Mouse (Mus musculus) liver, adult (tissue): ENCODE measurements around the gene P4hb.

Experiments
- GATA4 ChIP-seq: IDR thresholded peaks from 2 replicates; pipeline ENCODE4 v1.6.1; 2014; ENCODE audit warnings: mild to moderate bottlenecking, low read length; ENCODE audit not compliant: insufficient replicate concordance

The P4hb gene

GRCm38 (mm10) chr11:120572752-120573584 is at the start of gene P4hb:
Gene P4hb (minus strand): TSS chr11:120573253.
- no peak for TF ChIP-seq GATA4

GRCm38 (mm10) chr11:120622805-120623204 is 49.8 kb upstream of the P4hb start:
- no peak for TF ChIP-seq GATA4

- no peak for TF ChIP-seq GATA4
These were observed 47.1 kb upstream of the P4hb start for GRCm38 (mm10) chr11:120620195-120620594.

DNA sequence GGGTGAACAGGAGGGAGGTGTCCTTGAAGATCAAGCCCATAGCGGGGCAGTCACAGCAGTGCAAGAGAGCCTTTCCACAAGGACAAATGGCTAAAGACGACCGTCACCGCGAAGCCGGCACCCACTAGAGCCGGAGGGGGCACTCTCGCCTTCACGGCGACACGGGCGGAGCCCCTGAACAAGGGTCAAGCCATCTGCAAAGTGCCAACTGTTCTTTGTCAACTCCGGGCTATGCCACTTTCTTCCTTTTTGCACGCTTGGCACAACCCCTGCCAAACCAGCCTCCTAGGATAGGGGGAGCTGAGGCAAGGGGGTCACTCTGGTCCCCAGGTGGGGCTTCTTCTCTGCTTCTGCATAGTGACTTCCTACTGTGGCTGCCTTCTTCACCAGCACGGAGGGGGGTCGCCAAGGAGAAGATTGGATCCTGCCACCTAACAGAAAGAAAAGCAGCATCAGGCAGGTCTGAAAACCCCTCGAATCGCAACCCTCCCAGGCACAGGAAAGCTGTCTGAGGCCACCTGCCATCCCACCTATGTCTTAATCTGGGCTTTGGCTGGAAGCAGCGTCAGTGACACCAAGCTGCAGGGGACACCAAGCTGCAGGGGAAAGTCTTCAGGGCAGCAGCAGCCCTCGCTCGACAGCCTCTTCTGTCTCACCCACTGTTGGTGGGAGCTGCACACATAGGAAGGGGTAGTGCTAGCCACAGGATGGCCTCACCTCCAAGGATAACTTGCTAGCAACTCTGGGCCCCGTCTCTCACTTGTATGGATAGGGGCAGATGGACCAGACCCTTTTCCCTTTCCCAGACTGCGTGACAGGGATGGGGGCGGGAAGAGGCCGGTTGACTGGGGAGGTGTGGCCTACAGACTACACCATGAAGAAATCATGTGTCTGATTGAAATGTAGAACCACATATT is 45.8 kb upstream of the P4hb start:
- no peak for TF ChIP-seq GATA4

DNA sequence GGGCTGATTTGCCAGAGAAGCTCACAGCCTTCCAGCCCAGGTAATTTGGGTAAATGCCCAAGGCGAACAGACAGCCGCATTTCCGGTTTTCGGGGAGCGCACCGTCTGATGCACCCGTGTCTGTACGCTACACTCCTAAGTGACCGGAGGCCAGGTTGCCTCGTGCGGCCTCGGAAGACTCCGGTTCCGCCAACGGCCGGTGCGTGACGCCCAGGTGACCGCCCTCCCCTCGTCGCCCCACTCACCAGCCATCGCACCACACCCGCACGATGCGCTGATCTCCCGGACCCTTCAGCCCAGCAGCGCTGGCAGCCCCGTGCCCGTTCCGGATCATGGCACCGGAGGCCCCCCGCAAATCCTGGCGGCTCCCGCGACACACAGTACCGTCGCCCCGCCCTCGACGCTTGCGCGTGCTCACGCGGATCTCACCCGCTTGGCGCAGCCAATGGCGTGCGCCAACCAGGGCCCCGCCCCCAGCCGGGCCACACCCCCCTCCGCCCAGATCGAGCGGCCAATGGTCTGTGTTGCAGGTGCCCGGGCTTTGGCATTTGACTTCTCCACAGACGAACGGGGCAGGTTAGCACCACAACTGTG is 44.6 kb upstream of the P4hb start, which contains the start of gene Pcyt2:
Gene Pcyt2, minus strand, starts transcription at position 418 of the 594 bp plus-strand sequence.
- TF ChIP-seq GATA4: no peak

DNA sequence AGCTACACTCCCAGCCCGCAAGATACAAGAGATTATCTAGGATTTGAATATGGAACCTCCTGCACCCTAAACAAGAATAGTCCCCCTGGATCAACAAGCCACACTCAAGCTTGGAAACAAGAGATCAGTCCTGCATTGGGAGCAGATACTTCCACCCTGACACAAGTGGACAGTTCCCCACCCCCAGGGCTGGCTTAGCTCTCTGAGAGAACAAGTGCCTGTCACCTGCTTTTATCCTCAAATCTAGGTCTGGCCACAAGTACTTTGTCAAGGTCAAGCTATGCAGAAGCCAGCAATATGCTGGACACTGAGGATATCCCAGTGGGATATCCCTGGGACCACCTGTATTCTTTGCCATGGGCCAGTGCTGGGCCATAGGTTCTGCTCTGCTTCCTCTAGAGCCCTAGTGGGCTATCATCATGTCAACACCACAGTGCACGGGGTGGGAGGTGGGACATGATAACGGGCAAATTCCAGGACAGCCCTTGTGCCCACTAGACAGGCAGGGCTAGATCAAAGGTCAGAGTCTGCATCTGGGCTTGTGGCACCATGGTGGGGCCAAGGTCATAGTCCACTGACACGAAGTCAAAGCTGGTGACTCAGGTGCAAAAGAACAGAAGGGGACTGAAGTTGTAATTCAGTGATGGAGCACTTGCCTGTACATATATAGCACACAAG is 43.7 kb upstream of the P4hb start:
- TF ChIP-seq GATA4: 0 out of 2 replicates have a peak, but pooled peaks have one; percentile 31

DNA sequence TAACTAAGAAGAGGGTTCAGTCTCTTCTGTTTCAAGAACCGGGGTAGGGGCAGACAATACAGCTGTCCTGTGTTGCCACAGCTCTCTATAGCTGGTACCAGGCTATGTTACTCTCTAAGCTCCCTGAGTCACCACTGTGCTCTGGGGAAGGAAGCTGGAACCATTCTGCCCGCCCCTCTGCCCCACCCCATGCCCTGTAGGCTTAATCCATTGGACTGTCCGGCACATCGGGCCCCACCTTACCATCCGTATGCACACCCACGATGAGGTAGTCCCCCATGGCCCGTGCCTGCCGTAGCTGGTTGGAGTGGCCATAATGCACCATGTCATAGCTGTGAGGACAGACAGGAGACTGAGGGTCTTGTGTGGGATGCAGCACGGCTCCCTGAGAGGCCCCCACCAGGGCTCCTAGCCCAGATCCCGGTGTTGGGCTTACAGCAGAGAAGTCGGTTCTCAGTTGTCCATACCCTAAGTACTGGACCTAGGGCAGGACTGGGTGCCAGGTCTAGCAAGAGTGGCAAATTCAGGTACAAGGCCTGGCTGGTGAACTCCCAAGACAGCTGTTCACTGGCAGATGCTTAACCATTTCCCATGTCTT is 42.7 kb upstream of the P4hb start:
- no peak for TF ChIP-seq GATA4

GRCm38 (mm10) chr11:120615167-120615566 is 42.1 kb upstream of the P4hb start:
- no peak for TF ChIP-seq GATA4

DNA sequence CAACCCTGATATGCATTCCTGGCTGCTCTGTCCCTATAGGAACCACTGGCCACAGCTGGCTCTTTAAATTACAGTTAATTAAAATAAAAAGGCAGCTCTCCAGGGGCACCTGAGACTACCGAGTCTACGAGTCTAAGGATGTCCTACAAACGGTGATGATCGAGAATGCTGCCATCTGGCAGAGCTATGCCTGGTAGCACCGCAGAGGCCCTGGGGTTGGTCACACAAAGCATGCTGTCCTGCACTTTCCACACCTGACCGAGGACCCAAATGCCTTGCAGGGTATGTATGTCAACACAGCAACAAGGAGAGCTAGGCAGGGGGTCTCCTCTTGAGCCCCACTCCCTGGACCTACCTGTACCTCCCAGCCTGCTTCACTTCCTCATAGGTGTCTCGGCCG is 40.9 kb upstream of the P4hb start:
- no peak for TF ChIP-seq GATA4

DNA sequence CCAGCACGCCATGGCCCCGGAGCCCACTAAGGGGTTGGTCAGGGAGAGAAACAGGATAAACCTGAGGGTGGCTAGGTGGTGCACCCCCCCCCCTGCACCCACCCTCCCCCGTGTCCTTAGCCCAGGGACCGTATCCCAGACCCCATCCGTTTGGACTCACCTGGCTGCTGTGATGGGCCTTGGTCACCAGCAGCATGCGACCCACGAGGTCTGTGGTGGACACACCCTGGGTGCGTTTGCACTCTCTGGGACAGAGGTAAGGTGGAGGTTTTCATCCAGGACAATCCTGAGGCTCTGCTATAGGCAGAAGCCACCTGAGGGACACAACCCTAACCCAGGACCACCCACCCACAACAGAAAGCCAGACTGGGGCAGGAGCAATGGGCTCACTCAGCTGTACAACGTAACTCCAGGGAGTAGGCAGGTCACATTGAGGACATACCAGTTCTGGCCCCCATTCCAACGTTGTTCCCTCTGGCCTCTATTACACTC is 40.5 kb upstream of the P4hb start:
- TF ChIP-seq GATA4: no peak

DNA sequence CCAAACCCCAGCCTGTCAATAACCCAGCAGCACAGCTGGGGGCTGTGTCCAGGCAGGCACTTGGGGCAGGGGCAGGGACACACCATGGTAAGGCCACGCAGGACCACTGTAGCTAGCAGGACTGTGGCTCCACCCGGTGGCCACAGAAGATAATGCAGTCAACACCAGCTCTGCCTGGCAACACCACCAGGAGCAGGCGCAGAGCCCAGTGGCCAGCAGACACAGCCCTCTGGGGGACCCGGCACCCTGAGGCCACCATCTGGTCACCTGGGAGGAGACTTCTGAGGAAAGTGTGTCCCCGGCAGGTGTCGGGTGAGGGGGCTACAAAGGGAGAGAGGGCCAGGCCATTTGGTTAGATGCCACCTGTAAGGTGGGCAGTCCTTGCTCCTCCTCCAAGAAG is 39.7 kb upstream of the P4hb start:
- TF ChIP-seq GATA4: no peak

DNA sequence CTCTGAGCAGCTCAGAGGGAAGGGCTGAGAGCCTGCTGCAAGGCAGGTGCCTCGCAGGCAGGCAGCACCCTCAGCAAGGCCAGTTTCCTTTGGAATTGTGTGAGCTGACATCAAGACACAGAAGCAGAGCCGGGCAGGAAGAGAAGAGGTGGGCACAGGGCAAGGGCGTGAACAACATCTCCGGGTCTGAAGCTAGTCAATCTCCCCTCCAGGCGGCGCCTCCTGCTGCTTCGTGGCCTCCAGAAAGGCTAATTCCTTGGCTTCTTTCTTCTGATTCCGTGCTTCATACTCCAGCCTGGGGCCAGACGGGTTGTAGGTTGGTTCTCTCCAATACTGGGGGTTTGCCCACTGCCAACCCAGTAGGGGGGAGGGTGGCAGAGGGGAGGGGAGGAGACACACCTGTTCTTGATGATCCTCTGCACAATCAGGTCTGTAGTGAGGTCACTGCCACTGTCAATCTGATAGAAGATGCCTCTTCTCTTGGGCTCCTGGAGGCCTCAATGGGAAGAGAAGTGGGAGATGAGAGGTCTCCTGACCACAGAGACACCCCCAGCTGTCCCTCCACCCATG is 37.5 kb upstream of the P4hb start:
- TF ChIP-seq GATA4: no peak

- no peak for TF ChIP-seq GATA4
These were observed 36.2 kb upstream of the P4hb start for GRCm38 (mm10) chr11:120609250-120609649.
